Mouse (Mus musculus): ENCODE results near the gene Itga8. TPM values are rescaled to one million over a fixed set of nuclear protein-coding genes. Genes with fewer than 3 reads are reported as not detected.
A peak's percentile ranks its signal among the peaks of the same experiment; 100 is the strongest.

The Itga8 gene
- polyA plus RNA-seq, 1 experiment from 2014 or later: 4.6 TPM

DNA sequence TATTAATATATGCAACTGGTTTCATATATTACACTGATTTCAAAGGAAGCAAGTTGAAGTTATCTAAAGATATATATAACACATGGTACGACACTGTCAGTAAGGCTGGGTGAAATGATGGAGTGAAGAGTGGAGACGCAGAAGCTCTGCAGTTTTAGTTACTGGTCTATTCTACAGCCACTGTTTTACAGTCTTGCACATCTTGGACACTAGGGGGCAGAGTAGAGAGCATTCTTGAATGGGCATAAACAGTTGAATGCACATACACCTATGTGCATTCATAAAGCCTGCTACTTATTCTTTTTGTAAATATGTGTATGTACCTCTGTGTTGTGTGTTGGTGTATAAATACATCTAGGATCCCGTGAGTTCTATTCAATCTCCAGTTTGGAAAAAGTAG, 141.2 kb downstream of the Itga8 start:
- H3K4me2 ChIP-seq (ENCODE audit: low read depth, low read length, severe bottlenecking): no peak overlapping the region
- H3K4me3 ChIP-seq (ENCODE audit: low read depth, low read length): no peak overlapping the region
- no peaks in the 10 kb centered on the region for H3K27me3 ChIP-seq (ENCODE audit: control insufficient read depth, insufficient read depth, low read length)
- no peaks in the 10 kb centered on the region for H3K9me3 ChIP-seq (ENCODE audit: control insufficient read depth, low read length)
- no peak overlapping the region for H3K27ac ChIP-seq (ENCODE audit: low read depth, low read length)
- 77% methylated on average over 3 of the region's 3 CpGs for WGBS
- ATAC-seq (replicated peaks; ENCODE audit: low FRiP score): peak; percentile 53; the same call in 1 of the 2 replicates
- no peak overlapping the region for H3K9ac ChIP-seq (ENCODE audit: low read length)
- no peaks in the 10 kb centered on the region for H3K36me3 ChIP-seq (ENCODE audit: control insufficient read depth, insufficient read depth, low read length)
- H3K4me1 ChIP-seq (replicated peaks; ENCODE audit: control insufficient read depth, insufficient read depth, low read length): no peaks in the 10 kb centered on the region
- DNase-seq (ENCODE audit: low spot score): peak; percentile 53

- Histone ChIP-seq H3K4me3 (ENCODE audit: low read depth, low read length) (no peak overlapping the region), H3K27ac (ENCODE audit: low read depth, low read length) (no peak overlapping the region), H3K4me1 (replicated peaks; ENCODE audit: control insufficient read depth, insufficient read depth, low read length) (no peaks in the 10 kb centered on the region), H3K27me3 (ENCODE audit: control insufficient read depth, insufficient read depth, low read length) (no peaks in the 10 kb centered on the region), H3K9me3 (ENCODE audit: control insufficient read depth, low read length) (no peaks in the 10 kb centered on the region), H3K4me2 (ENCODE audit: low read depth, low read length, severe bottlenecking) (no peak overlapping the region), H3K36me3 (ENCODE audit: control insufficient read depth, insufficient read depth, low read length) (no peaks in the 10 kb centered on the region), H3K9ac (ENCODE audit: low read length) (no peak overlapping the region)
- 56% methylated on average over 1 of the region's 1 CpGs for WGBS
- DNase-seq (ENCODE audit: low spot score): no peak
- no peak for ATAC-seq (replicated peaks; ENCODE audit: low FRiP score)
These were observed 144.7 kb downstream of the Itga8 start for GRCm38 (mm10) chr2:12157001-12157400.

DNA sequence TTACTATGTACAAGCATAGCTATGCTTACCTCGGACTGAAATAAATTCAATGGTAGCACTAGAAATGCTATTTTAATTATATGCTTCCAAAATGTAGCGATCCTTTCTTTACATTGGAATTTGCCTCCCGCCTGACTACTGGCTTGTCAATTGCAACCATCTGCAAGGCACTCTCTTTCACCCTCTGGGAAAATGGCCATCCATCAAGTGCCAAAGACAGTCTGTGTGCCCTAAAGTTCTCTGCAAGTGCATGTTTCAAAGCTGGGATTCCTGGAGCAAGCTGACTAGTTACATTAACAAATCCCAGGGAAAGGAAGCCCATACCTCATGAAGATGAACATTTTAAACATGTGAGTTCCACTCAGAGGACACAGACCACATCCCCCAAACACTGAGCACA, 145.3 kb downstream of the Itga8 start:
- H3K27me3 ChIP-seq (ENCODE audit: control insufficient read depth, insufficient read depth, low read length): no peaks in the 10 kb centered on the region
- H3K27ac ChIP-seq (ENCODE audit: low read depth, low read length): no peak overlapping the region
- H3K4me1 ChIP-seq (replicated peaks; ENCODE audit: control insufficient read depth, insufficient read depth, low read length): no peaks in the 10 kb centered on the region
- H3K4me2 ChIP-seq (ENCODE audit: low read depth, low read length, severe bottlenecking): no peak overlapping the region
- H3K4me3 ChIP-seq (ENCODE audit: low read depth, low read length): no peak overlapping the region
- H3K36me3 ChIP-seq (ENCODE audit: control insufficient read depth, insufficient read depth, low read length): no peaks in the 10 kb centered on the region
- 82% methylated on average over 3 of the region's 3 CpGs for WGBS
- no peaks in the 10 kb centered on the region for H3K9me3 ChIP-seq (ENCODE audit: control insufficient read depth, low read length)
- no peak for DNase-seq (ENCODE audit: low spot score)
- H3K9ac ChIP-seq (ENCODE audit: low read length): no peak overlapping the region
- ATAC-seq (replicated peaks; ENCODE audit: low FRiP score): no peak

- Histone ChIP-seq H3K27me3 (ENCODE audit: control insufficient read depth, insufficient read depth, low read length) (no peaks in the 10 kb centered on the region), H3K4me3 (ENCODE audit: low read depth, low read length) (no peak overlapping the region), H3K4me2 (ENCODE audit: low read depth, low read length, severe bottlenecking) (no peak overlapping the region), H3K27ac (ENCODE audit: low read depth, low read length) (no peak overlapping the region), H3K9me3 (ENCODE audit: control insufficient read depth, low read length) (no peaks in the 10 kb centered on the region), H3K4me1 (replicated peaks; ENCODE audit: control insufficient read depth, insufficient read depth, low read length) (no peaks in the 10 kb centered on the region), H3K9ac (ENCODE audit: low read length) (no peak overlapping the region), H3K36me3 (ENCODE audit: control insufficient read depth, insufficient read depth, low read length) (no peaks in the 10 kb centered on the region)
- 90% methylated on average over 6 of the region's 6 CpGs for whole genome bisulfite sequencing
- no peak for ATAC-seq (replicated peaks; ENCODE audit: low FRiP score)
- DNase-seq (ENCODE audit: low spot score): no peak
These were observed 147.0 kb downstream of the Itga8 start for GRCm38 (mm10) chr2:12154676-12155075.

DNA sequence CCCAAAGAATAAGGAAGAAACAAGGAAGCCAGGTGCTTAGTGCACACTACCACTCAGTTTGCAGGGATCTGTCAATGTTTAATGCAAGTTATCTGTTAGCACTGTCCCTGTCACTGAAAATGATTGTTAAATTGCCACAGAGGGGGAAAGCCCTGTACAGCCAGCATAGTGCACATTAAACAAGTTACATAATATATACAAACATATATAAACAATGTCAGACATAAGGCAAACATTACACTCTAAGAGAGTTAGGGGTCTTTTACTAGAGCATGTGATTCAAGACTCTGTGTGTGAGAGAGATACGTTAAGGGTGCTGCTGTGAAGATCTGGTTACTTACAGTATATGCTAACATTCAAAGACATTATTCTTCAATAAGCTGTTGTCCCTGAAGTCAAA, 148.2 kb downstream of the Itga8 start:
- no peak for ATAC-seq (replicated peaks; ENCODE audit: low FRiP score)
- WGBS: 96% methylated on average over 1 of the region's 1 CpGs

GRCm38 (mm10) chr2:12147902-12148301, 153.8 kb downstream of the Itga8 start:
- H3K4me3 ChIP-seq (ENCODE audit: low read depth, low read length): no peak overlapping the region
- DNase-seq (ENCODE audit: low spot score): no peak
- 77% methylated on average over 2 of the region's 2 CpGs for WGBS
- H3K4me1 ChIP-seq (replicated peaks; ENCODE audit: control insufficient read depth, insufficient read depth, low read length): no peaks in the 10 kb centered on the region
- no peaks in the 10 kb centered on the region for H3K9me3 ChIP-seq (ENCODE audit: control insufficient read depth, low read length)
- no peak overlapping the region for H3K4me2 ChIP-seq (ENCODE audit: low read depth, low read length, severe bottlenecking)
- no peak overlapping the region for H3K27ac ChIP-seq (ENCODE audit: low read depth, low read length)
- no peak overlapping the region for H3K9ac ChIP-seq (ENCODE audit: low read length)
- H3K27me3 ChIP-seq (ENCODE audit: control insufficient read depth, insufficient read depth, low read length): no peaks in the 10 kb centered on the region
- no peak for ATAC-seq (replicated peaks; ENCODE audit: low FRiP score)
- no peaks in the 10 kb centered on the region for H3K36me3 ChIP-seq (ENCODE audit: control insufficient read depth, insufficient read depth, low read length)

More for the DNA sequence above, 148.2 kb downstream of the Itga8 start:
- Histone ChIP-seq H3K27me3 (ENCODE audit: control insufficient read depth, insufficient read depth, low read length) (no peaks in the 10 kb centered on the region), H3K4me2 (ENCODE audit: low read depth, low read length, severe bottlenecking) (no peak overlapping the region), H3K36me3 (ENCODE audit: control insufficient read depth, insufficient read depth, low read length) (no peaks in the 10 kb centered on the region), H3K27ac (ENCODE audit: low read depth, low read length) (no peak overlapping the region), H3K9me3 (ENCODE audit: control insufficient read depth, low read length) (no peaks in the 10 kb centered on the region), H3K9ac (ENCODE audit: low read length) (no peak overlapping the region), H3K4me1 (replicated peaks; ENCODE audit: control insufficient read depth, insufficient read depth, low read length) (no peaks in the 10 kb centered on the region), H3K4me3 (ENCODE audit: low read depth, low read length) (no peak overlapping the region)
- no peak for DNase-seq (ENCODE audit: low spot score)

- no peak overlapping the region for H3K27ac ChIP-seq (ENCODE audit: low read depth, low read length)
- WGBS: 59% methylated on average over 2 of the region's 2 CpGs
- no peaks in the 10 kb centered on the region for H3K4me1 ChIP-seq (replicated peaks; ENCODE audit: control insufficient read depth, insufficient read depth, low read length)
- H3K36me3 ChIP-seq (ENCODE audit: control insufficient read depth, insufficient read depth, low read length): no peaks in the 10 kb centered on the region
- no peak overlapping the region for H3K4me3 ChIP-seq (ENCODE audit: low read depth, low read length)
- H3K4me2 ChIP-seq (ENCODE audit: low read depth, low read length, severe bottlenecking): no peak overlapping the region
- no peaks in the 10 kb centered on the region for H3K27me3 ChIP-seq (ENCODE audit: control insufficient read depth, insufficient read depth, low read length)
- H3K9ac ChIP-seq (ENCODE audit: low read length): no peak overlapping the region
- DNase-seq (ENCODE audit: low spot score): no peak
- no peaks in the 10 kb centered on the region for H3K9me3 ChIP-seq (ENCODE audit: control insufficient read depth, low read length)
- no peak for ATAC-seq (replicated peaks; ENCODE audit: low FRiP score)
These were observed 155.1 kb downstream of the Itga8 start for GRCm38 (mm10) chr2:12146612-12147011.

DNA sequence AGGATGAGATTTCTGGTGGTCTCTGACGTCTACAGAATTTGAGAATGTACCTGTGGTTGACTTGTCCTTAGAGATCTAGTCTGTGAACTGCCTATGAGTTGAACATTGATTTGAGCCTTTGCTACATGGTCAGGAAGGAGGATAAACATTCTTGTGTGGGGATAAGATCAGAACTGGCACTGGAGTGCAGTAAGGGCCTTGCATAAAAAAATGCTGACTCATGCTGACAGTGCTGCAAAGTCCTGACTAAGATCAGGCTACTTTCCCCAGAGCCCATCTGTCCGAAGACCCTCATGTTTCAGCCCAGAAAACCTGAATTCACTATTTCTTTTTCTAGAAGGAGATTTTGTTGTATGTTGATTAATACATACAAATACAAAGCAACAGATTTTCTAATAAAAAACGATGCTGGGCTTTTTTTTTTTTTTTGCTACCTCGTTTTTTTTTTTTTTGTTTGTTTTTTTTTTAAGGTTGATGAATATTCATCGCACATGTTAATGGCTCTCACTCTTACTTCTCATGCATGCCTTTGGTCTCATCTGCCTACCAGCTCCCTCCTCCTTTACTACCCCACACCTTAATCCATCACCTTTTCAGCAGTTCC, 162.9 kb downstream of the Itga8 start:
- ATAC-seq (replicated peaks; ENCODE audit: low FRiP score) (no peak), DNase-seq (ENCODE audit: low spot score) (no peak)
- no peaks in the 10 kb centered on the region for H3K4me1 ChIP-seq (replicated peaks; ENCODE audit: control insufficient read depth, insufficient read depth, low read length)
- no peaks in the 10 kb centered on the region for H3K9me3 ChIP-seq (ENCODE audit: control insufficient read depth, low read length)
- H3K9ac ChIP-seq (ENCODE audit: low read length): no peak overlapping the region
- H3K4me2 ChIP-seq (ENCODE audit: low read depth, low read length, severe bottlenecking): no peak overlapping the region
- H3K4me3 ChIP-seq (ENCODE audit: low read depth, low read length): no peak overlapping the region
- no peaks in the 10 kb centered on the region for H3K27me3 ChIP-seq (ENCODE audit: control insufficient read depth, insufficient read depth, low read length)
- H3K27ac ChIP-seq (ENCODE audit: low read depth, low read length): no peak overlapping the region
- H3K36me3 ChIP-seq (ENCODE audit: control insufficient read depth, insufficient read depth, low read length): no peaks in the 10 kb centered on the region
- WGBS: 90% methylated on average over 5 of the region's 5 CpGs

DNA sequence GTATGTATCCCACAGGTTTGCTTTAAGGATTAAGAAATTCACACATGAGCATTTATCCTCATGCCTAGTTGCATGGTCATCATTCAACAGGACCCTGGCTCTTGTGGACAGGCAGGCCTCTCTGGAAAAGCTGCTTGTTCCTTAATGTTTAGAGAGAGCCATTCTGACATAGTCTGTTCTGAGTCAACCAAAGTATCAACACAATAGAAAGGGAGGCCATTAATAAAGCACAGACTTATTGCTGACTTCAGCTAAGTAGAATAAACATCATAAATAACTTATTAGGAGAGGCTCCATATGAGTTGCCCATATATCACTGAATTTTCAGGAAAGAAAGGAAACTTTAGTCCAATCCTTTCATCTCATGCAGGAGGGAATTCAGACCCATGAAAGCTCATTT, 175.1 kb downstream of the Itga8 start:
- H3K27me3 ChIP-seq (ENCODE audit: control insufficient read depth, insufficient read depth, low read length): no peaks in the 10 kb centered on the region
- H3K4me2 ChIP-seq (ENCODE audit: low read depth, low read length, severe bottlenecking): no peak overlapping the region
- no peaks in the 10 kb centered on the region for H3K9me3 ChIP-seq (ENCODE audit: control insufficient read depth, low read length)
- no peaks in the 10 kb centered on the region for H3K4me1 ChIP-seq (replicated peaks; ENCODE audit: control insufficient read depth, insufficient read depth, low read length)
- H3K27ac ChIP-seq (ENCODE audit: low read depth, low read length): no peak overlapping the region
- H3K9ac ChIP-seq (ENCODE audit: low read length): no peak overlapping the region
- ATAC-seq (replicated peaks; ENCODE audit: low FRiP score): no peak
- DNase-seq (ENCODE audit: low spot score): no peak
- no peaks in the 10 kb centered on the region for H3K36me3 ChIP-seq (ENCODE audit: control insufficient read depth, insufficient read depth, low read length)
- no peak overlapping the region for H3K4me3 ChIP-seq (ENCODE audit: low read depth, low read length)
